Mouse (Mus musculus) effector memory CD4-positive, alpha-beta T cell, adult 7 months (primary cell): ENCODE measurements around the gene Them4. TPM values are rescaled to one million over a fixed set of nuclear protein-coding genes. Genes with fewer than 3 reads are reported as not detected.

Experiments
- polyA plus RNA-seq: library from polyadenylated mRNA; unstranded; fragments of 100-300 nt; shearing (Covaris generic); gene quantifications from one replicate; pipeline ENCODE4 v1.2.1, GENCODE M21; 2017

Gene Them4
- polyA plus RNA-seq, result 2.7 TPM

DNA sequence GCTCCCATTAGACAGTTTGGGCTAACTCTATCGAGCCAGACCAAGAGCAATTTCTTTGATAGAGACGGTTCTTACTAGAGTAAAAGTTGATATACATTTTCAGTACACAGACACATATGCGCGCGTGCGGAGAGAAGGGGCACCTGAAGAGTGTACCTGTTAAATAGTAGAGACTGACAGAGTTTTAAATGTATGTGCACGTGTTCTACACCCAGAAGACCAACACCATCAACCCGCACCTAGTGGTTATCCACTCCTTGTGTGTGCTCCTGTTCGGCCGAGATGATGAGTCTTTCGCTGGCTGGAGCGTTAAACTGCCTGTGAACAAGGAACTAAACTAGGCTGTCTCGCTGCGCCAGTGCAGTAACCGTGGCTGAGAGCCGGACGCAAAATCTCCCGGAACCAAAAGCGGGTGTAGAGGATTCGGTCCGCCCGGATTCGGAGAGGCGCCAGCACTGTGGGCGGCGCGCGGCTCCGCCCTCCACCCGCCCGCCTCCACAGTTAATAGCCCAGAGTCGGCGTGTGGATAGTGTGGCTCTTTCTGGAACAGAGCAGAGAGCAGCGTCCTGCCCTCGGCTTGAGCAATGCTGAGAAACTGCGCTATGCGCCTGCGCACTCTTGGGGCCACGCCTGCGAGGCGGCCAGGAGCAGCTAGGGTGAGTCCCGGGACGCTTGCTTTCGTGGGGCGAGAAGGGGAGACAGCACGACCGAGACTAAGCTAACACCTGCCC lies at the start of gene Them4:
TSS of gene Them4 (plus strand) at position 457 of the 731 bp plus-strand sequence.

GRCm38 (mm10) chr3:94263736-94264135 lies 46.2 kb upstream of the Them4 start, which contains the start of gene Gm4778:
Gm4778 (plus strand) TSS chr3:94264036.

DNA sequence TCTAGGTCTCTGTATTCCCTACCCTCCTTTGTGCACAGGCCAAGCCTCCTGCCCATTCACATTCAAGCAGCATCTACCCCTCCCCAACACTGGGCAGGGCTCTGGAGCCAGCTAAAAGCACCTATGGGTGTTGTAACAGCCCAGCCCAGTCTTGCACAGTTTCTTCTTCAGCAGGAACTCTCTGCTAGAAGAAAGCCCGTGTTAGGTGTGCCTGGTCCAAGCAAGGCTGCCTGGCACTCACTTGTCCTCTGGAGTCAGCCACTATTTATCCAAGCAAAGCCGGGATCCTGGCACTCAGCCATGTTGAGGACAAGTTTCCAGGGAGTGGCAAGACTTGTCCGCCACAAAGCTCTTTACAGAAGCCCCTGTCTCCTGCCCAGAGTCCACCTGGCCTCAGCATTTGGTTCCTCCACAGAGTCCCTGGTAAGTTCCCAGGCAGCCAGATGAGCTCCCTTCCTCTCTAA lies 32.1 kb downstream of the Them4 start, which contains the start of gene Them5:
TSS of gene Them5 (plus strand) at position 141 of the 464 bp plus-strand sequence.

DNA sequence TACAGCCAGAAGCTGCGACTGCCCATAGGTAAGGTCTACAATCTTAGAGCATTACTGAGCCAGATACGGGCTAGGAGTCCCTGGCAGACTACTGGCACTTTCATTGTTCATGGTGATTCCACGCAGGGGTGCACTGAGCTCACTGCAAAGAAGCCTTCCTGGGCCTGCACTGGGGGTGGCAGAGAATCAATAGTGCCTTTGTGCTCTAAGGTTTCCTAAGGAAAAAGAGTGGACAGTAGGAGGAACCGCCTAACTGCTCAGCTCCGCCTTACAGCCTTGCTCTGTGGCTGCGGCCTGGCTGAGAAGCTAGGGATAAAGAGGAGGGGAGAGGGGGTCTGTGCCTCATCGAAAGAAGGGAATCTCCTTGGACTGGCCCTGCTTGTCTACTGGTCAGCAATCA lies 52.2 kb downstream of the Them4 start, which contains the start of gene C2cd4d:
TSS of gene C2cd4d (plus strand) at position 301 of the 400 bp plus-strand sequence.

GRCm38 (mm10) chr3:94372641-94373040 lies 62.8 kb downstream of the Them4 start, which contains the start of gene Rorc:
Rorc (plus strand) TSS chr3:94372794.

Other genes with a start within 250 kb of the Them4 start
- not detected for gene Gm10697, start 237.4 kb upstream of the Them4 start, polyA plus RNA-seq
- gene Gm10696, start 131.9 kb upstream of the Them4 start, polyA plus RNA-seq, result not detected
- not detected for gene Gm5286, start 113.4 kb upstream of the Them4 start, polyA plus RNA-seq
- not detected for gene Gm4778, start 46.1 kb upstream of the Them4 start, polyA plus RNA-seq
- not detected for gene Them5, start 32.0 kb downstream of the Them4 start, polyA plus RNA-seq
- not detected for gene C2cd4d, start 52.3 kb downstream of the Them4 start, polyA plus RNA-seq
- not detected for gene Rorc, start 62.7 kb downstream of the Them4 start, polyA plus RNA-seq
- not detected for gene Lingo4, start 88.4 kb downstream of the Them4 start, polyA plus RNA-seq
- 0.85 TPM for gene Tdrkh, start 103.2 kb downstream of the Them4 start, polyA plus RNA-seq
- 63.0 TPM for gene Mrpl9, start 133.2 kb downstream of the Them4 start, polyA plus RNA-seq
- 2.0 TPM for gene Oaz3, start 133.8 kb downstream of the Them4 start, polyA plus RNA-seq
- 2.7 TPM for gene Celf3, start 168.2 kb downstream of the Them4 start, polyA plus RNA-seq
- not detected for gene Riiad1, start 170.3 kb downstream of the Them4 start, polyA plus RNA-seq